Mouse (Mus musculus) megakaryocyte, embryonic 14.5 days (primary cell): ENCODE data around the gene Esrp2. TPM values are rescaled to one million over a fixed set of nuclear protein-coding genes. Genes with fewer than 3 reads are reported as not detected.
A peak's percentile ranks its signal among the peaks of the same experiment; 100 is the strongest.

ENCODE experiments used
- H3K27me3 ChIP-seq: replicated peaks from 2 replicates; pipeline ENCODE3; 2012; ENCODE audit warnings: inconsistent platforms
- H3K36me3 ChIP-seq: replicated peaks from 2 replicates; pipeline ENCODE3; 2012; ENCODE audit warnings: low read length, inconsistent platforms, mixed read lengths
- H3K4me1 ChIP-seq: 2 replicates; pipeline ENCODE4 v1.6.1; 2012; ENCODE audit warnings: inconsistent platforms
- H3K4me3 ChIP-seq: replicated peaks from 2 replicates; pipeline ENCODE3; 2012; ENCODE audit warnings: moderate library complexity, mild to moderate bottlenecking, inconsistent platforms
- H3K9me3 ChIP-seq: 2 replicates; pipeline ENCODE4 v1.6.1; 2012; ENCODE audit warnings: inconsistent platforms
- FLI1 ChIP-seq: IDR thresholded peaks from 2 replicates; pipeline ENCODE4 v1.6.1; 2012; ENCODE audit warnings: low read length, inconsistent platforms, mixed read lengths
- GATA1 ChIP-seq: IDR thresholded peaks from 3 replicates; pipeline ENCODE4 v1.6.1; 2012; ENCODE audit warnings: mixed read lengths, low read length, inconsistent platforms, borderline replicate concordance
- polyA plus RNA-seq: library from polyadenylated mRNA; stranded (reverse); fragments of >175 nt; gene quantifications from 2 replicates; pipeline ENCODE4 v1.2.3, GENCODE M21; 2012; ENCODE audit warnings: low replicate concordance; ENCODE audit not compliant: insufficient read depth

Esrp2 gene
- 1.6 and 7.5 TPM in 2 replicates for polyA plus RNA-seq

GRCm38 (mm10) chr8:106136156-106137130 lies at the start of gene Esrp2:
Esrp2 (minus strand) TSS chr8:106136974.
- H3K4me1 ChIP-seq = peaks cover 86% of the 10 kb centered on the region
- H3K9me3 ChIP-seq = no peaks in the 10 kb centered on the region
- peak within 1 kb of the TSS; percentile 93 for H3K4me3 ChIP-seq
- H3K36me3 ChIP-seq = peaks cover 25% of the 10 kb centered on the region
- TF ChIP-seq FLI1 = no peak
- TF ChIP-seq GATA1 = no peak
- peaks cover 30% of the 10 kb centered on the region for H3K27me3 ChIP-seq

- H3K27me3 ChIP-seq = no peaks in the 10 kb centered on the region
- no peak for TF ChIP-seq FLI1
- no peak for TF ChIP-seq GATA1
These were observed 49.6 kb upstream of the Esrp2 start for GRCm38 (mm10) chr8:106186394-106186793.

GRCm38 (mm10) chr8:106185628-106186270 lies 49.0 kb upstream of the Esrp2 start:
- H3K4me1 ChIP-seq = peaks cover 51% of the 10 kb centered on the region
- H3K27me3 ChIP-seq = no peaks in the 10 kb centered on the region
- peaks cover 84% of the 10 kb centered on the region for H3K36me3 ChIP-seq
- 0 out of 2 replicates have a peak, but pooled peaks cover 4% of the 10 kb centered on the region for H3K9me3 ChIP-seq
- TF ChIP-seq FLI1 (no peak), GATA1 (no peak)
- H3K4me3 ChIP-seq = no peak overlapping the region

More at GRCm38 (mm10) chr8:106186394-106186793, 49.6 kb upstream of the Esrp2 start:
- Histone ChIP-seq H3K36me3 (peaks cover 87% of the 10 kb centered on the region), H3K4me3 (no peak overlapping the region), H3K4me1 (peaks cover 58% of the 10 kb centered on the region), H3K9me3 (0 out of 2 replicates have a peak, but pooled peaks cover 4% of the 10 kb centered on the region)

- H3K27me3 ChIP-seq = no peaks in the 10 kb centered on the region
- peaks cover 41% of the 10 kb centered on the region for H3K36me3 ChIP-seq
These were observed 41.7 kb upstream of the Esrp2 start for GRCm38 (mm10) chr8:106178428-106178827.

GRCm38 (mm10) chr8:106177594-106177993 lies 40.8 kb upstream of the Esrp2 start:
- Histone ChIP-seq H3K9me3 (no peaks in the 10 kb centered on the region), H3K4me3 (no peak overlapping the region), H3K36me3 (peaks cover 32% of the 10 kb centered on the region), H3K27me3 (no peaks in the 10 kb centered on the region), H3K4me1 (peaks cover 19% of the 10 kb centered on the region)
- TF ChIP-seq GATA1 (no peak), FLI1 (no peak)

More at GRCm38 (mm10) chr8:106178428-106178827, 41.7 kb upstream of the Esrp2 start:
- Histone ChIP-seq H3K9me3 (no peaks in the 10 kb centered on the region), H3K4me1 (peaks cover 27% of the 10 kb centered on the region), H3K4me3 (no peak overlapping the region)
- TF ChIP-seq GATA1 (no peak), FLI1 (no peak)

- no peaks in the 10 kb centered on the region for H3K27me3 ChIP-seq
These were observed 40.1 kb upstream of the Esrp2 start for GRCm38 (mm10) chr8:106176891-106177290.

GRCm38 (mm10) chr8:106173566-106173965 lies 36.8 kb upstream of the Esrp2 start:
- Histone ChIP-seq H3K4me1 (peaks cover 30% of the 10 kb centered on the region), H3K27me3 (no peaks in the 10 kb centered on the region), H3K9me3 (no peaks in the 10 kb centered on the region), H3K4me3 (no peak overlapping the region), H3K36me3 (peaks cover 2% of the 10 kb centered on the region)
- TF ChIP-seq FLI1 (no peak), GATA1 (no peak)

More at GRCm38 (mm10) chr8:106176891-106177290, 40.1 kb upstream of the Esrp2 start:
- TF ChIP-seq GATA1 = no peak
- TF ChIP-seq FLI1 = no peak
- H3K4me3 ChIP-seq = no peak overlapping the region
- peaks cover 26% of the 10 kb centered on the region for H3K36me3 ChIP-seq
- no peaks in the 10 kb centered on the region for H3K9me3 ChIP-seq
- peaks cover 21% of the 10 kb centered on the region; the same call in 1 of the 2 replicates for H3K4me1 ChIP-seq

GRCm38 (mm10) chr8:106169934-106170480 lies 33.2 kb upstream of the Esrp2 start:
- Histone ChIP-seq H3K27me3 (no peaks in the 10 kb centered on the region), H3K4me3 (peak overlapping the region; percentile 99)
- TF ChIP-seq GATA1 (no peak), FLI1 (no peak)

More at GRCm38 (mm10) chr8:106169934-106170480, 33.2 kb upstream of the Esrp2 start:
- Histone ChIP-seq H3K36me3 (peaks cover 16% of the 10 kb centered on the region), H3K4me1 (peaks cover 45% of the 10 kb centered on the region), H3K9me3 (no peaks in the 10 kb centered on the region)
